Mouse (Mus musculus) retina, embryonic 14.5 days (tissue): ENCODE data around the gene Hoxb2.

Experiments
- DNase-seq: peaks from one replicate; pipeline ENCODE4 v3.0.0-alpha.2; 2015; ENCODE audit warnings: low spot score

The Hoxb2 gene

GRCm38 (mm10) chr11:96316696-96317607, 33.4 kb upstream of the Hoxb2 start:
- DNase-seq: peak; percentile 59

GRCm38 (mm10) chr11:96317608-96318367, 32.5 kb upstream of the Hoxb2 start, which contains the start of gene Hoxb4:
TSS of gene Hoxb4 (plus strand) at chr11:96318267.
- DNase-seq: no peak

GRCm38 (mm10) chr11:96318368-96319070, 31.8 kb upstream of the Hoxb2 start:
- DNase-seq: peak; percentile 66

GRCm38 (mm10) chr11:96319071-96319902, 31.0 kb upstream of the Hoxb2 start:
- DNase-seq: no peak

- no peak for DNase-seq
Measured at GRCm38 (mm10) chr11:96319910-96320309, 30.4 kb upstream of the Hoxb2 start.

GRCm38 (mm10) chr11:96320688-96321087, 29.6 kb upstream of the Hoxb2 start:
- no peak for DNase-seq

DNA sequence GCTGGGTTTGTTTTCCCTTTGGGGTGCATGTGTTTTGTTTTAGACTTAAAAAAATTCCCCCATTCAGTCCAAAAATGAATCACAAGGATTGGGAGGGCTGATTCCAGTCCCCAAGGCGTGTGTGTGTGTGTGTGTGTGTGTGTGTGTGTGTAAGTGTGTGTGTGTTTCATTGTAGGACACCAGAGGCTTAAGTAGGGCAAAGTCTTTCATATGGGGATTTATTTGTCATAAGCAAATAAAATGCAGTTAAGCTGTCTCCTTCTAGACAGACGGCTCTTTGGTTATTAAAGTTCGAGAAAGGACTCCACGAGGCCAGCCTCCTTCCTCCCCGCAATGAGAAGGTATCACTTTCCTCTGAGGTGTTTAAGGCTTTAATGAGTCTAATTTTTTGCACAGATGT, 28.5 kb upstream of the Hoxb2 start:
- DNase-seq: no peak

DNA sequence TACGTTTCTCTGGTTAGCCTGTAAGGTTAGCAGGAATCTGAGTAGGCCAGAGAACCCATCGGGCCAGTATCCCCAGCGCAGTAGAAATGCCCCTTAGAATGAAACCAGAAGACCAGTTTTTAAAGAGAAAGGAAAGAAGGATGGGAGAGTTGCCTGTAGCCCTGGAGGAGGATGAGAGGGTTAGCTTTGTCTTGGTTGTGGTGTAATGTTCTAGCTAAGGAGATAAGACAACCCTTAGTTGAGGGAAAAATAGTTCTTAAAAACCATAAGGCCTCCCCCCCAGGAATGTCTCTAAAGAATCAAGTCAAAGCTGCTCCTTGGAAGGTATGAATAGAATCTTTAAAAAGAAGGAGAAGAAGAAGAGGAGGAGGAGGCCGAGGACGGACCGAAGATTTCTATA, 27.6 kb upstream of the Hoxb2 start:
- no peak for DNase-seq

- no peak for DNase-seq
Measured at GRCm38 (mm10) chr11:96323154-96323553, 27.2 kb upstream of the Hoxb2 start, which contains the start of gene Hoxb3. TSS of gene Hoxb3 (plus strand) at chr11:96323326.

DNA sequence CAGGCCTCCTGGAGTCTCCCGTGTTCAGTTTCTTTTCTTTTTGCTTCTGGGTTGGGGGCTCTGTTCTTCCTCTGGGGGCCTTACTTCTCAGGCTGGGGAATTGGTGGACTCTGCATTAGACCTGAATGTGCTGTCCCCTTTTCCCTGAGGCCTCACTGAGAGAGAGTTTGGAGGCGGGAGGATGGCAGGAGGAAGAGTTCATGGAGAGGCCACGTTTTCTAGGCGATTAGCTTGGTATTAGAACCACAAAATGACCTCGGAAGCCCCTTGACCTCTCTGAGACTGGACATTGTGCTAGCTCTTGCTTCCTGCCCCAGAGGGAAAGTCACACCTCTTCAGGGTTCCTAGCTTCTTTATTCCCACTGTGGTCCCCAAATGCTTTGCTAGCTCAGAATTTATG, 26.2 kb upstream of the Hoxb2 start:
- no peak for DNase-seq

GRCm38 (mm10) chr11:96324965-96325364, 25.4 kb upstream of the Hoxb2 start:
- DNase-seq: no peak

DNA sequence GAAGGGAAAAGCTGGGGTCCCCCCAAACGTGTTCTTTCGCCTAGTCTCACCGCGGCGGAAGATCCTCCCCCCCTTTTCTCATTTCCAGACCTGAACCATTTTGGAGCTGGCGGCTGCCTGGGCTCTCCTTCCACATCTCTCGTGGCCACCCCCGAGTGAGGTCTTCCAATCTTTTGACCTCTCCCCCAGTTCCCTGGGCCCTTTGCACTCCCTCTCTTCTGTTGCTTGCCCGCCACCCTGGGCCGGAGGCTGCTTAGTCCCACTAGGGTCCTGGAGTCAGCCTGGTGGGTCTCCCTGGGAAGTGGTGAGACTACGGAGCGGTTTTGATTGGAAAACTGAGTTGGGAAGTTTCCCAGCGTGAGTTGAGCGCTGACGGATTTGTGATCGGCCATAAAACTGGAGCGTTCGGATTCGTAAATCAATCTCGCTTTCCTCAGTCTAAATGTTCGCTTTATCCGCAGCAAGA, 24.5 kb upstream of the Hoxb2 start:
- DNase-seq: no peak

DNA sequence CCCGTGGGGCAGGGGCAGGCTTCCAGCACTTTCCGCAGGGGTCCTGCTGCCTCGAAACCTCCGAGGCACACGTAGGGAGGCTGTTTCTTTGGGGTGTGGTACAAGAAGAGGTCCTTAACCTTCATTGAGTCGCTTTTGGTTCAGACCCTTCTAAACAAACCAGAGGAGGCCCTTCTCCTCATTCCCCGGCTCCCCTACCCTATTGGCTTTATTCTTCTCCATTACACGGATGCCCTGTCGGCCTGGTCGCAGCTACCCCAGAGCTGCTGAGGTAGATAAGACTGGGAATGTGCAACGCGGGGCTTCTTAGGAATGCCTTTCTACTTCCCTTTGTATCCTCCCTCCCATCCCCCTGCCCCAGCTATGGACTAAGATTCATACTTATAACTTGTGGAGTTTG, 23.6 kb upstream of the Hoxb2 start:
- DNase-seq: no peak

- DNase-seq: no peak
Measured at GRCm38 (mm10) chr11:96327122-96327521, 23.2 kb upstream of the Hoxb2 start.

- DNase-seq: no peak
Measured at GRCm38 (mm10) chr11:96327750-96328149, 22.6 kb upstream of the Hoxb2 start.

DNA sequence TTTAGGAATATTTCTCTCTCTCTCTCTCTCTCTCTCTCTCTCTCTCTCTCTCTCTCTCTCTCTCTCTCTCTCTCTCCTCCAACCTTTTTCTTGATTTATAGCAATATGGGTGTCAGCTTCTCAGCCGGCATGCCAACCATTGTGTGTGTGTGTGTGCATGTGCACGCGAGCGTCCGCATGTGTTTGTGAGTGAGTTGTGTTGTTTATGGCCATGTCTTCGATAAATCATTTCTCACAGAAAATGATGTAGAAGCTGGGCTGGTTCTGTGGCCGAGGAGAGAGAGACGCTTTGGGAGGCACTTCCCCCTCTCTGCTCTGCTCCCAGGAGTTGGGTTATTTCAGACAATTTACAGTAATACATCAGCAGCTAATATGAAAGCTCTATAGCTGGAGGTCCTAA, 21.7 kb upstream of the Hoxb2 start:
- DNase-seq: no peak

DNA sequence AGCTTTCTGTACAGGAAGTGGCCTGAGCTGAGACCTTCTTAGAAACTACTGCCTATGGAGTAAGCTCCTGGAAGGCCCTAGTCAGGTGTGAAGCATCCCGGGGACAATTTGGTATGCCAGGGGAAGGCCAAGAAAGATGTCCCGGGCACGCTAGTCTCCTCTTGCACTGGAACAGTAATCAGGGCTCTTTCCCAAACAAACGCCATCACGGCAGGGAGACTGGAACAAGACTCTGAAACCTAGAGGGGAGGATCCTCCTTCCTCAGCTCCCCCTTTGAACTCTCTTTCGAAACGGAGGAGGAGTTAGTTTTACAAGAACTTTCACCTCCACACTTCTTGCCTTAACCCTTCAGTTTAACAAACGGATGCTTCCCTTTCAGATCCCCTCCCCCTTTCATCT, 18.2 kb upstream of the Hoxb2 start:
- no peak for DNase-seq

DNA sequence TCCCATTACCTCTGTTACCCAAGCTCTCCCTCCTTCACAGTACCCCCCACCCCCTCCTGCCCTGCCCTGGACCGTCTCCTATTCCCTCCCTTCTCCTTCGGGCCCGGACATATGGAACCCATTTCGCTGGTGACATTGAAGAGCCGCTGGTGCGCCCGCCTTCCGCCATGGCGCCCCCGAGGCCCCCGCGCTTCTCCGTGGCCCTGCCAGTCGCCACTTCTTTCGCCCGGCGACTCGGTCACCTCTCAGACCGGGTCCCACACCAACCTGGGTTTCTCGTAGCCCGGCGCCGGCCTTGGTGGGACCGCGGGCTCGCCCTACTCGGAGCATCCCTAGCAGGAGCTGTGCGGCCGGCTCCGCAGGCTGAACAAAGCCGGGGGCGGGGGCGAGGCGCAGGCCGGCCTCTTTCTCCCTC, 17.7 kb upstream of the Hoxb2 start:
- no peak for DNase-seq

DNA sequence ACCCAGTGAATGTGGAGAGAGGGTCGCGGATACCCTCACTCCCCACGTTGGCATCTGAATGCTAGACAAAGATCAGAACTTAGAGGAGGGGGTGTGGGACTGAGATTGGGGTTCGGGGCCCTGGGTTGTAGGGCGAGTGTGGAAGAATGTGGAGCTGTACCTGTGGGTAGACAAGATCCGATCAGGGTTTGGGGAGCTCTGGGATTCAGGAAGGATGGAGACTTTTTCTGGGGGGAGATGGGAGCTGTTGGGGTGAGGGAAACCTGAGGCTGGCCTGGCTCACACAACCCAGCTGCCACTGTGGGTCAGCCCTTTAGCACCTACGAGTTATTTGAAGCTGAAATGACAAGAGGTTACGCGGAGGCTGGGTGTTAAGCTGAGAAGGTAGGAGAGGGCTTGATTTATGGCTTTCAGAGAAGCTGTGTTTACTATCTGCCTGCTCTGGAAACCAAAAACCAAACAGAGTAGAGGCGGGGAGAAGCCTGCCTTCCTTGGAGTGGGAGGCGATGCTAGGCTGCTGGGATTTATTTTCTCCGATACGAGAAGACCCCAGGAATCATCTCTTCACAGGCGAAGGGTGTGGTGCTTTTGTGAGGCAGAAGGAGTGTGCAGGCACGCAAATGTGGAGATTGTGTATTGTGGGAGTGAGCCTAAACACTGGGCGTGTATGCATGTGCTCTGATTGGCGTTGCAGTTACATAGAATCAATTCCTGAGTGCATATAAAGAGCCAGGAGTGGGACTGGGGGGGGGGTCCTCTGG, 16.9 kb upstream of the Hoxb2 start:
- no peak for DNase-seq

DNA sequence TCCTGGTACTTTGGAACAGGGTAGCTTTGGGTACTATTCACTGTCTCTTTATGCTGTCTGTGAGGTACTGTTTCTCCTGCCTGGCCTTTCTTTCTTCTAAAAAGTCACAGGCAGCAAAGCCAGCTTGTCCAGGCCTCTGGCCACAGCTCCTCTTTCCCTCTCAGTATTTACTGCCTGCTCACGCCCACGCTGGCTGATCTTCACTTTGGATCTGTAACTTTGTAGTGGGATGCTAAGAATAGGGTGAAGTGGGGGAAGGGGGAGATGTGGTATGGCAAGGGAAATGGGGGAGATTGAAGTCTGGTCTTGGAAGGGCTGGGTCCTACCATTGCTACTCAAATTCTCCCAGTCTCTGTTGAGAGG, 16.3 kb upstream of the Hoxb2 start:
- DNase-seq: no peak

GRCm38 (mm10) chr11:96334998-96335397, 15.3 kb upstream of the Hoxb2 start:
- no peak for DNase-seq
